Comparison of ENCODE assay signal across 15 mouse cellular contexts in the genomic region with DNA sequence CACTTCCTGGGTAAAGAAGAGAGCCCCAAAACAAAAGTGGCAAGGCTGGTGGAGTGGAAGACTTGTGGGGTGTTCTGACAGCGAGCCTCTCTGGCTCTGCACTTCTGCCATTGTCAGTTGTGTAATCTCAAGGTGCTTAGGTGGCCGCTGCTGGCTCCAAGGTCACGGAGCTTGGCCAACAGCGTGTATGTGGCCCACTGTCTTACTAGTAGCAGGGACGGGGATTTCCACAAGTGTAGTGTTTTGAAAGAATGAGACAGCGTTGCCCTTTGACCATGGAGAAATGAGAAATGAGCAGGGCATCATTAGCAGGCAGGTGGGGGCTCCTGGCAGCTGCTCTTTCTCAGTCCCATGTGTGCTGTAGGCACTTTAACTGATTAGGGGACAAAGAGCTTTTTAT. TPM values are rescaled to one million over a fixed set of nuclear protein-coding genes. Genes with fewer than 3 reads are reported as not detected.
DNase-seq lines count a peak whose midpoint lies in the region; ATAC-seq lines count a peak whose summit lies in the region.
"Had no signal": no experiment of that assay in that cellular context is flagged by ENCODE, and none has a peak within 500 bp of the region (broad histone marks: within the 10 kb centered on the region; RNA-seq: fewer than 3 reads in every experiment).

No protein-coding gene starts in this region.

- H3K4me3 ChIP-seq in forebrain, embryonic 13.5 days = no peak overlapping the region
- no peak overlapping the region for H3K4me3 ChIP-seq in forebrain, embryonic 12.5 days (replicated peaks)
- no peak overlapping the region for H3K4me3 ChIP-seq in limb, embryonic 13.5 days
- H3K4me3 ChIP-seq in limb, embryonic 10.5 days = no peak overlapping the region
- H3K4me3 ChIP-seq in brown adipose tissue, adult 24 weeks (ENCODE audit: insufficient read depth, low read depth, low read length) = peak overlapping the region; percentile 8
- H3K4me3 ChIP-seq: embryonic facial prominence, embryonic 12.5 days; heart, embryonic 15.5 days; layer of hippocampus, adult 2 months had no signal

- no peak for ATAC-seq in forebrain, embryonic 13.5 days
- no peak for ATAC-seq in forebrain, embryonic 12.5 days (ENCODE audit: low FRiP score)
- ATAC-seq in limb, embryonic 13.5 days (ENCODE audit: low FRiP score, low read depth) = no peak
- peak; percentile 25; the same call in 1 of the 2 replicates for ATAC-seq in megakaryocyte, adult 5-6 weeks (ENCODE audit: poor library complexity, severe bottlenecking)
- no peak for ATAC-seq in megakaryocyte-erythroid progenitor cell, adult 5-6 weeks (replicated peaks; ENCODE audit: low FRiP score, low TSS enrichment, poor library complexity, severe bottlenecking)

- peaks cover 13% of the 10 kb centered on the region for H3K36me3 ChIP-seq in forebrain, embryonic 13.5 days (ENCODE audit: poor library complexity, severe bottlenecking)
- H3K36me3 ChIP-seq in forebrain, embryonic 12.5 days (replicated peaks) = 0 out of 2 replicates have a peak, but pooled peaks cover 8% of the 10 kb centered on the region
- peaks cover 16% of the 10 kb centered on the region for H3K36me3 ChIP-seq in limb, embryonic 13.5 days
- H3K36me3 ChIP-seq in limb, embryonic 10.5 days = peaks cover 17% of the 10 kb centered on the region

- H3K27ac ChIP-seq in forebrain, embryonic 13.5 days = no peak overlapping the region
- no peak overlapping the region for H3K27ac ChIP-seq in forebrain, embryonic 12.5 days
- H3K27ac ChIP-seq in limb, embryonic 13.5 days = no peak overlapping the region
- no peak overlapping the region for H3K27ac ChIP-seq in limb, embryonic 10.5 days
- H3K27ac ChIP-seq in brown adipose tissue, adult 24 weeks (replicated peaks; ENCODE audit: low read depth, low read length) = peak overlapping the region; percentile 73
- H3K27ac ChIP-seq: embryonic facial prominence, embryonic 12.5 days; heart, embryonic 15.5 days; layer of hippocampus, adult 2 months; stomach, postnatal 0 days had no signal

- DNase-seq in limb, embryonic 10.5 days (ENCODE audit: low spot score) = no peak
- DNase-seq in right cerebral cortex, postnatal 36 days (ENCODE audit: low spot score in 2 of 2) = no peak
- DNase-seq: cerebellum, adult 18-20 months; lung, embryonic 14.5 days; right cerebral cortex, postnatal 14 days had no signal

- WGBS in forebrain, embryonic 13.5 days = 84% methylated on average over 6 of the region's 6 CpGs
- 82% methylated on average over 6 of the region's 6 CpGs for WGBS in forebrain, embryonic 12.5 days
- WGBS in limb, embryonic 13.5 days = 90% methylated on average over 6 of the region's 6 CpGs
- 91% methylated on average over 6 of the region's 6 CpGs for WGBS in limb, embryonic 10.5 days

- peaks cover 29% of the 10 kb centered on the region for H3K4me1 ChIP-seq in forebrain, embryonic 13.5 days
- peaks cover 12% of the 10 kb centered on the region for H3K4me1 ChIP-seq in forebrain, embryonic 12.5 days
- H3K4me1 ChIP-seq in limb, embryonic 13.5 days = peaks cover 19% of the 10 kb centered on the region
- peaks cover 16% of the 10 kb centered on the region for H3K4me1 ChIP-seq in limb, embryonic 10.5 days
- H3K4me1 ChIP-seq in brown adipose tissue, adult 24 weeks (ENCODE audit: control insufficient read depth, insufficient read depth, insufficient read length, low read length) = peaks cover 24% of the 10 kb centered on the region

- 0 out of 2 replicates have a peak overlapping the region, but pooled peaks have one; percentile 26 for H3K9ac ChIP-seq in forebrain, embryonic 13.5 days
- H3K9ac ChIP-seq in forebrain, embryonic 12.5 days = no peak overlapping the region
- peak overlapping the region; percentile 25; the same call in 1 of the 2 replicates for H3K9ac ChIP-seq in limb, embryonic 13.5 days
- H3K9ac ChIP-seq: embryonic facial prominence, embryonic 12.5 days; heart, embryonic 15.5 days; lung, embryonic 14.5 days had no signal

- no peak overlapping the region for H3K4me2 ChIP-seq in forebrain, embryonic 13.5 days
- H3K4me2 ChIP-seq in forebrain, embryonic 12.5 days = no peak overlapping the region
- H3K4me2 ChIP-seq in limb, embryonic 13.5 days (replicated peaks) = no peak overlapping the region
- H3K4me2 ChIP-seq: embryonic facial prominence, embryonic 12.5 days; heart, embryonic 15.5 days; lung, embryonic 14.5 days had no signal

- no peaks in the 10 kb centered on the region for H3K9me3 ChIP-seq in forebrain, embryonic 13.5 days (replicated peaks)
- H3K9me3 ChIP-seq in forebrain, embryonic 12.5 days = no peaks in the 10 kb centered on the region
- H3K9me3 ChIP-seq in limb, embryonic 13.5 days = no peaks in the 10 kb centered on the region
- no peaks in the 10 kb centered on the region for H3K9me3 ChIP-seq in limb, embryonic 10.5 days (replicated peaks)
- H3K9me3 ChIP-seq: embryonic facial prominence, embryonic 12.5 days; heart, embryonic 15.5 days had no signal

- no peaks in the 10 kb centered on the region for H3K27me3 ChIP-seq in forebrain, embryonic 13.5 days
- no peaks in the 10 kb centered on the region for H3K27me3 ChIP-seq in forebrain, embryonic 12.5 days
- H3K27me3 ChIP-seq in limb, embryonic 13.5 days = no peaks in the 10 kb centered on the region
- no peaks in the 10 kb centered on the region for H3K27me3 ChIP-seq in limb, embryonic 10.5 days (ENCODE audit: low read depth, poor library complexity, severe bottlenecking)
- H3K27me3 ChIP-seq: embryonic facial prominence, embryonic 12.5 days; heart, embryonic 15.5 days had no signal

RNA-seq across cellular contexts. Expression of a gene that starts 3.1 kb away (rescaled TPM):
- 194 and 201 TPM in 2 replicates for polyA plus RNA-seq in forebrain, embryonic 13.5 days (2015; fragmentation: Nextera tagmentation; extraction: Ambion mirVana)
- 207 and 213 TPM in 2 replicates for polyA plus RNA-seq in forebrain, embryonic 12.5 days (2016; fragmentation: Nextera tagmentation; extraction: Ambion mirVana)
- 247 and 255 TPM in 2 replicates for polyA plus RNA-seq in limb, embryonic 13.5 days (2015; fragmentation: Nextera tagmentation; extraction: Ambion mirVana)
- 186 and 196 TPM in 2 replicates for polyA plus RNA-seq in limb, embryonic 10.5 days (2016; fragmentation: Nextera tagmentation; extraction: Ambion mirVana)
- 398 and 413 TPM in 2 replicates for polyA plus RNA-seq in brown adipose tissue, adult 24 weeks (2012; ENCODE audit: insufficient read depth, insufficient read length, missing spikeins)
- 609 and 613 TPM in 2 replicates for total RNA-seq in megakaryocyte, adult 5-6 weeks (2015)
- 770 and 822 TPM in 2 replicates for total RNA-seq in megakaryocyte, adult 5-6 weeks (2017)
- 102 and 143 TPM in 2 replicates for total RNA-seq in megakaryocyte-erythroid progenitor cell, adult 5-6 weeks (2014; fragmentation: Nextera tagmentation)
- 157 and 169 TPM in 2 replicates for total RNA-seq in megakaryocyte-erythroid progenitor cell, adult 5-6 weeks (2017)

RNA-seq across cellular contexts. Expression of a gene that starts 38.3 kb away (rescaled TPM):
- polyA plus RNA-seq in forebrain, embryonic 13.5 days (2015; fragmentation: Nextera tagmentation; extraction: Ambion mirVana) = 23.6 and 26.9 TPM in 2 replicates
- 19.3 and 19.9 TPM in 2 replicates for polyA plus RNA-seq in forebrain, embryonic 12.5 days (2016; fragmentation: Nextera tagmentation; extraction: Ambion mirVana)
- 16.6 and 16.9 TPM in 2 replicates for polyA plus RNA-seq in limb, embryonic 13.5 days (2015; fragmentation: Nextera tagmentation; extraction: Ambion mirVana)
- 16.0 and 18.8 TPM in 2 replicates for polyA plus RNA-seq in limb, embryonic 10.5 days (2016; fragmentation: Nextera tagmentation; extraction: Ambion mirVana)
- polyA plus RNA-seq in brown adipose tissue, adult 24 weeks (2012; ENCODE audit: insufficient read depth, insufficient read length, missing spikeins) = 33.7 and 45.2 TPM in 2 replicates
- 0.22 and 0.80 TPM in 2 replicates for total RNA-seq in megakaryocyte, adult 5-6 weeks (2015)
- total RNA-seq in megakaryocyte, adult 5-6 weeks (2017) = 0.53 TPM in 1 of 2 replicates, not detected in the other
- total RNA-seq in megakaryocyte-erythroid progenitor cell, adult 5-6 weeks (2014; fragmentation: Nextera tagmentation) = 1.7 and 3.4 TPM in 2 replicates
- total RNA-seq in megakaryocyte-erythroid progenitor cell, adult 5-6 weeks (2017) = 1.1 TPM in 1 of 2 replicates, not detected in the other

RNA-seq across cellular contexts. Expression of a gene that starts 56.7 kb away (rescaled TPM):
- 66.3 and 69.0 TPM in 2 replicates for polyA plus RNA-seq in forebrain, embryonic 13.5 days (2015; fragmentation: Nextera tagmentation; extraction: Ambion mirVana)
- polyA plus RNA-seq in forebrain, embryonic 12.5 days (2016; fragmentation: Nextera tagmentation; extraction: Ambion mirVana) = 84.0 and 86.8 TPM in 2 replicates
- 106 and 107 TPM in 2 replicates for polyA plus RNA-seq in limb, embryonic 13.5 days (2015; fragmentation: Nextera tagmentation; extraction: Ambion mirVana)
- 92.4 and 104 TPM in 2 replicates for polyA plus RNA-seq in limb, embryonic 10.5 days (2016; fragmentation: Nextera tagmentation; extraction: Ambion mirVana)
- polyA plus RNA-seq in brown adipose tissue, adult 24 weeks (2012; ENCODE audit: insufficient read depth, insufficient read length, missing spikeins) = 48.5 and 48.8 TPM in 2 replicates
- 57.4 and 60.7 TPM in 2 replicates for total RNA-seq in megakaryocyte, adult 5-6 weeks (2015)
- total RNA-seq in megakaryocyte, adult 5-6 weeks (2017) = 56.9 and 57.9 TPM in 2 replicates
- total RNA-seq in megakaryocyte-erythroid progenitor cell, adult 5-6 weeks (2014; fragmentation: Nextera tagmentation) = 147 and 173 TPM in 2 replicates
- 156 and 175 TPM in 2 replicates for total RNA-seq in megakaryocyte-erythroid progenitor cell, adult 5-6 weeks (2017)

RNA-seq across cellular contexts. Expression of a gene that starts 56.8 kb away (rescaled TPM):
- polyA plus RNA-seq in forebrain, embryonic 13.5 days (2015; fragmentation: Nextera tagmentation; extraction: Ambion mirVana) = 49.8 and 52.5 TPM in 2 replicates
- polyA plus RNA-seq in forebrain, embryonic 12.5 days (2016; fragmentation: Nextera tagmentation; extraction: Ambion mirVana) = 57.7 and 60.0 TPM in 2 replicates
- polyA plus RNA-seq in limb, embryonic 13.5 days (2015; fragmentation: Nextera tagmentation; extraction: Ambion mirVana) = 47.5 and 48.2 TPM in 2 replicates
- polyA plus RNA-seq in limb, embryonic 10.5 days (2016; fragmentation: Nextera tagmentation; extraction: Ambion mirVana) = 62.9 and 65.8 TPM in 2 replicates
- polyA plus RNA-seq in brown adipose tissue, adult 24 weeks (2012; ENCODE audit: insufficient read depth, insufficient read length, missing spikeins) = 10.8 and 12.3 TPM in 2 replicates
- total RNA-seq in megakaryocyte, adult 5-6 weeks (2015) = 17.0 and 21.2 TPM in 2 replicates
- 14.0 and 14.1 TPM in 2 replicates for total RNA-seq in megakaryocyte, adult 5-6 weeks (2017)
- total RNA-seq in megakaryocyte-erythroid progenitor cell, adult 5-6 weeks (2014; fragmentation: Nextera tagmentation) = 21.4 and 27.9 TPM in 2 replicates
- 10.1 and 26.9 TPM in 2 replicates for total RNA-seq in megakaryocyte-erythroid progenitor cell, adult 5-6 weeks (2017)
